Mouse (Mus musculus) left cerebral cortex, postnatal 10 days (tissue): ENCODE measurements at regions not wholly inside any gene's neighbourhood (a gene's known extent, or its start where the extent isn't known, plus 50 kb on each side); places are given as distances from the start of the nearest gene placed in this dataset.

Source experiments
- DNase-seq, 2 experiments: peaks; one replicate each; pipeline ENCODE4 v3.0.0; 2021 to 2022; ENCODE audit warnings: low spot score in 2 of 2, mixed read lengths in 1 of 2; ENCODE audit errors: extremely low spot score in 1 of 2
- intact Hi-C: fragments of 180-260 bp; cut with DNase I; formaldehyde crosslinking; loops from one replicate; pipeline ENCODE4 v1.15.1; 2025

DNA sequence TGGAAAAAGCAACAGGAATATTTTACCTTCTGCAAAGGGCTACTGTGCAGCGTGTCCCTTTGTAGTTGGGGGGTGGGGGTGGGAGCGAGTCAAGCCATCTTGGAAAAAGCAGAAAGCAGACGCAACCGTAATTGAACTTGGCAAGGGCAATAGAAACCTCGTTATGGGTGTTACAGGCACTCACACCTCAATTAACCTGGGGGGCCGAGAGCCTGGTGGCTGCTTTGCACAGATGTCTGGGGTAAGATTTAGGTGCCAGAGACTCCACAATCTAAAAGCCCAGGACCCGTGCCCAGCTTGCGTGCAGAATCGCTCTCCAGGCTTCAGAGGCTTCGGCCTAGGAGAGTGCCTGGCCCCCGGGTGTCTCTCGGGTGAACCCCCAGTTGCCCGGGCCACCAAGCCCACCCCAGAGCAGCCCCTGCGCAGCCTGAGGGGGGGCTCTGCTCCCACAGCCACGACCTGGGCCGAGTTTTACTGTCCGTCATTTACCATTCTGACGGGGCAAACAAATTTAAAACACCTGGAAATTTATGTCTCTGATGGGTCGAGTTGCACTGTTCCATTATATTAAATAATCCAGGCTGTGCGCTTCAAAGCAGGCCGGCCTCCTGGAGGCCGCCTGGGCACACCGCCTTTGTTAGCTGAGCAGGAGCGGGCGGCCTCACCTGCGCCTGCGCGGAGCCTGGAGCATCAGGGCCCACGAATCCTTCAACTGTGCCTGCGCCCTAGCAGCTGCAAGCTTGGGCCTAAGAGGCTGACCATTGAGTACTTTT, 212.4 kb downstream of the Srbd1 start:
- no peak for DNase-seq

GRCm38 (mm10) chr17:85931955-85932354, 213.0 kb downstream of the Srbd1 start:
- DNase-seq = no peak
- intact Hi-C loops = no loop called here

More for the DNA sequence above, 212.4 kb downstream of the Srbd1 start:
- intact Hi-C loops = no loop called here

GRCm38 (mm10) chr17:85930789-85931188, 214.2 kb downstream of the Srbd1 start:
- no peak for DNase-seq
- intact Hi-C loops = no loop called here

DNA sequence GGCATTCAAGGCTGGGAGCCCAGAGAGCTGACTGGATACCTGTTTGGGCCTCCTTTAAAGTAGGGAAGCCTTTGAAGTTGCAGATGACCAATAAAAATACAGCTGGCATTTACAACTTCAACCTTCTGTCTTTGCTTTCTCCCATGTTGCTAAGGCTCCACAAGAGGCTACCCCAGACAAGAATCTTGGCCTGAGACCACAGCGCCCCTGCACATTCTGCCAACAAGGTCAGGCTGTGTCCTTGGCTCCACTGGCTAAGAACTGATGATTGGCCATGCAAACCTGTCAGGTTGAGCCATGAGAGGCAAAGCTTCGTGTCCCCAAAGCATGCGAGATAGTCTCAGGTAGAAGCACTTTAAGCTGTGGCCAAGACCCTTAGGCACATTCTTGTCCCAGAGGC, 214.6 kb downstream of the Srbd1 start:
- DNase-seq = no peak

DNA sequence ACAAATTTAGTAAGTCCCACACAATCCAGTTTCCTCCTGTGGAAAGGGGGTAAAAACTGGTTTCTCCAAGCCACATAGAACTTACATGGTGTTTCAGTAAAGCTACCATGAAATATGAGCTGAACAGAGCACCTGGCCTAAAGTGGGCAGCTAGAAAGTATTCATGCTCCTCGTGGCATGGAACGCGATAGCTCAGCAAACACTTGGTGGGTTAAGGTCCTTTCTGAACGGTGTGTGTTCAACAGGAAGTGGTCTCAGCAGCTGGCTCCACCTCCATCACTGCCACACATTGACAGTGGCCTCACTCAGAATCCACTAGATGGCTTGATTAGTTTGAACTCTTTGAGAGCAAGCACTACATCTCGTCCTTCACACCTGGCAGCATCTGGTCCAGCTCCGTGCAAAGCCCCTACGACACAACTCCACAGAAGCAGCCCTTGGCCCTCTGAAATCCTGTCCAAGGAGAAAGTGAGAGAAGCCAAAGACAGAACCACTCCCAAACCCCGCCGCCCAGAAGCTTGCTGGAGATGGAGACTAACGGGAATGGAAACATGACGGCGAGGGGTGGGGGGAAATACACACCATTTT, 215.2 kb downstream of the Srbd1 start:
- intact Hi-C loops = no loop called here
- DNase-seq = no peak

More for the DNA sequence above, 214.6 kb downstream of the Srbd1 start:
- intact Hi-C loops = no loop called here

- DNase-seq = no peak
- intact Hi-C loops = no loop called here
These were observed 216.4 kb downstream of the Srbd1 start for GRCm38 (mm10) chr17:85928543-85928942.

GRCm38 (mm10) chr17:85927261-85927660, 217.7 kb downstream of the Srbd1 start:
- intact Hi-C loops = no loop called here
- no peak for DNase-seq

GRCm38 (mm10) chr17:85926044-85926443, 218.9 kb downstream of the Srbd1 start:
- DNase-seq = no peak
- intact Hi-C loops = no loop called here

- intact Hi-C loops = no loop called here
- peak in 1 of 2 experiments; percentile 39 for DNase-seq
These were observed 223.7 kb downstream of the Srbd1 start for GRCm38 (mm10) chr17:85921219-85921673.

DNA sequence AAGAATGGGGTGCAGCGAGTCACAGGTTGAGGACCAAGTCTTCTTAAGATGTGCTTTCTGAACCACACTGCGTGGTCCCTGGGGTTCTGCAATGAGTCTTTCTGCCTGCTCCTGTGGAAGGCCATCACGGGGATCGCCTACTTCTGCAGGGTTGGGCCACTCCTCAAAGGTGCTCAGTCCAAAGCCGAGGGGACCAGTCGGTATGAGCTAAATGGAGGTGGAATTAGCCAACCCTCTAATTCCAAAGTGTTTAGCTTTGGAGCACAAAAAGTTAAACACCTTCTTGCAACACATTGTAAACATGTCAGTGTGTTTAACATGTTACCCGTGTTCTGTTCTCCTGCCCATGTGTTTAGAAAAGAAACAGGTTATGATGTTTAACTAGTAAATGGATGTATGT, 225.1 kb downstream of the Srbd1 start:
- intact Hi-C loops = no loop called here
- DNase-seq = no peak

- intact Hi-C loops = no loop called here
- DNase-seq = no peak
These were observed 227.8 kb upstream of the Six2 start for GRCm38 (mm10) chr17:85915870-85916269.

GRCm38 (mm10) chr17:85914062-85914461, 226.0 kb upstream of the Six2 start:
- peak in 1 of 2 experiments; percentile 11 for DNase-seq
- intact Hi-C loops = no loop called here

- intact Hi-C loops = no loop called here
These were observed 220.6 kb upstream of the Six2 start for GRCm38 (mm10) chr17:85908709-85909108.

GRCm38 (mm10) chr17:85906597-85907187, 218.6 kb upstream of the Six2 start:
- no peak for DNase-seq
- intact Hi-C loops = no loop called here

More at GRCm38 (mm10) chr17:85908709-85909108, 220.6 kb upstream of the Six2 start:
- DNase-seq = no peak

DNA sequence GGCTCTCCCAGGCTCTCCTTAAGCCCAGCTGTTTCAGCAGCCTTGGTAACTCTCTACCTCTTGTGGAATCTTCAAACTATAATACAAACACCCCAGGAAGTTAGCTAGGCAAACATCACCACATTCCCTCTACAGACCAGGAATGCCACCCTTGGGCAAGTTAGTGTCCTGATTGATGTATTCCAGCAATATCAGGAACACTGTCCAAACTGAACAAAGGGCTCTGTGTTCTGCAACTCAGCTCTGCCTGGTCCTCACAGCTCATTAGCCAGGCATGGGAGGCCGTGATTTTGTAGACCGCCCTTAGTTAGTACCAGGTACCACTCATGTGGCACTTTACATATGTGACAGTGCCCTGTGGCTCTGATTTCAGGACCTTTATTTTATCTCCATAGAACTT, 214.5 kb upstream of the Six2 start:
- DNase-seq = no peak
- intact Hi-C loops = no loop called here

GRCm38 (mm10) chr17:85899096-85899495, 211.0 kb upstream of the Six2 start:
- no peak for DNase-seq
- intact Hi-C loops = no loop called here

DNA sequence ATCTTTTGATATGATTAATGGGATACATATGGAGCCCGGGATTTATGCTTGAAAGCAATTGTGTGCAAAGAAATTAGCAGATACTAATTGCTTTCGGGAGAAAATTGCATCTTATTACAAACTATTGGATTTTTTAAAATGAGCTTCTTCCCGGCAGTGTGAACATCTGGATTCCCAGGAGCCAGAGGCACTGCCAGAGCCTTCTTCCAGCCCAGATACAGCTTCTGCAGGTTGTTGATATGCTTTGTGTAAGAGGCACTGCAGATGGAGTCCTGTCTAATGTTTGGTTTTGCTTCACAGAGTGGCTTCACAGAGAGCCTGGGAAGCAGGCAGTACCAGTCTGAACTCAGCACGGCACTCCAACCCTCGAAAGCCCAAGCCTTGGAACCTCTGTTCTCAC, 207.9 kb upstream of the Six2 start:
- no peak for DNase-seq
- intact Hi-C loops = no loop called here

GRCm38 (mm10) chr17:85891243-85891642, 203.2 kb upstream of the Six2 start:
- DNase-seq = no peak
- intact Hi-C loops = no loop called here

DNA sequence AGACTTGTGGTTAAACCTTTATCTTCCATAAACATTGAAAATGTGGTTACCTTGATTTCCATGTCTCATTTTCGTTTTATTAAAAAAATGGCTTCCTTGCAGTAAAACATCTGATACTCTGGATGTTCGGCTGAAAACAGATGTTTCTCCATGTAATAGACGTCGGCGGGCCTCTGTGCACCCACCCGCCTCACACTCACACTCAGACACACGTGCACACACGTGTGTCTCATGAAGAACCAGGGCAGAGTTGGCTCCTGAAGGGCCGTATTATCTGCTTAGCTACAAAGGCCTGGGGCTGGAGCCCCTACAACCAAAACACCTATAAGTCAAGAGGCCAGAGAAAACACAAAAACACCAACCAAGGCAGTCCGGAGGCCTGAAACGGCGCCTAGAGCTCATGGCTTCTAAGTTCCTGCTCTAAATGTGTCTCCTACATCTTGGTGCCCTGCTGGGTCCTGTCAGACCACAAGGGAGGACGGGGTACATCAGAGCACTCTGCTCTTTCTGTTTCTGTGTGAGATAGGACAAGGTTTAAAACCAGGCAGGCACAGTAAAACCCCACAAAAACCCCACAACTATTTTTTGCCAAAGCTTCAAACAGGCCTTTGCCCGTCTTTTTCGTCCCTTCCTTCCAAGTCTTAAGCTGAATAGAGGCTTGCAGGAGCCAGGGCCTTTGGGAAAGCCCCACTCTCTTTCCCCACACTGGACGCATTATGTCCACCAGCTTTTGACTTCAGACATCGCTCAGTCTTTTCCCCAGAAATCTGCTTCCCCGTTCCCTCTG, 201.9 kb upstream of the Six2 start:
- DNase-seq = no peak
- intact Hi-C loops = no loop called here
